Mouse (Mus musculus) ES-Bruce4 (cell line): ENCODE results near the gene Col5a1. TPM values are rescaled to one million over a fixed set of nuclear protein-coding genes. Genes with fewer than 3 reads are reported as not detected.

Source experiments
- H3K27ac ChIP-seq: 2 replicates; pipeline ENCODE4 v1.5.1; 2012; ENCODE audit warnings: low read length, inconsistent platforms; ENCODE audit not compliant: insufficient read depth
- H3K27me3 ChIP-seq: 2 replicates; pipeline ENCODE4 v1.6.1; 2012; ENCODE audit warnings: mild to moderate bottlenecking, low read length, inconsistent platforms; ENCODE audit not compliant: control insufficient read depth, poor library complexity, insufficient read depth, severe bottlenecking
- H3K36me3 ChIP-seq: 2 replicates; pipeline ENCODE4 v1.6.1; 2012; ENCODE audit warnings: inconsistent platforms, mild to moderate bottlenecking, low read length, moderate library complexity; ENCODE audit not compliant: control insufficient read depth, poor library complexity, insufficient read depth, severe bottlenecking
- H3K4me1 ChIP-seq: one replicate; pipeline ENCODE4 v1.8.1; 2011; ENCODE audit warnings: low read length; ENCODE audit not compliant: control insufficient read depth, insufficient read depth
- H3K4me3 ChIP-seq: 2 replicates; pipeline ENCODE4 v1.5.1; 2011; ENCODE audit warnings: low read depth, mild to moderate bottlenecking, low read length
- H3K9ac ChIP-seq: 2 replicates; pipeline ENCODE4 v1.6.1; 2012; ENCODE audit warnings: low read depth, mild to moderate bottlenecking, inconsistent platforms; ENCODE audit not compliant: poor library complexity, severe bottlenecking
- H3K9me3 ChIP-seq: replicated peaks from 2 replicates; pipeline ENCODE4 v1.6.1; 2012; ENCODE audit warnings: mild to moderate bottlenecking, low read length, inconsistent platforms; ENCODE audit not compliant: control insufficient read depth, poor library complexity, insufficient read depth, severe bottlenecking
- CTCF ChIP-seq: IDR thresholded peaks from one replicate; pipeline ENCODE4 v1.8.1; 2011; ENCODE audit warnings: low read depth, low read length
- EP300 ChIP-seq: IDR thresholded peaks from 2 replicates; pipeline ENCODE4 v1.6.1; 2011; ENCODE audit warnings: low read depth, low read length; ENCODE audit not compliant: insufficient read depth
- POLR2A ChIP-seq: IDR thresholded peaks from one replicate; pipeline ENCODE4 v1.8.1; 2011; ENCODE audit warnings: low read length; ENCODE audit not compliant: insufficient read depth
- polyA plus RNA-seq: library from polyadenylated mRNA; stranded (reverse); fragments of >200 nt; gene quantifications from 2 replicates; pipeline ENCODE4 v1.2.4, GENCODE M21; 2011; ENCODE audit warnings: low read depth; ENCODE audit not compliant: missing spikeins, insufficient read depth, insufficient read length

The Col5a1 gene
- polyA plus RNA-seq, 1 experiment, result 19.3 TPM

DNA sequence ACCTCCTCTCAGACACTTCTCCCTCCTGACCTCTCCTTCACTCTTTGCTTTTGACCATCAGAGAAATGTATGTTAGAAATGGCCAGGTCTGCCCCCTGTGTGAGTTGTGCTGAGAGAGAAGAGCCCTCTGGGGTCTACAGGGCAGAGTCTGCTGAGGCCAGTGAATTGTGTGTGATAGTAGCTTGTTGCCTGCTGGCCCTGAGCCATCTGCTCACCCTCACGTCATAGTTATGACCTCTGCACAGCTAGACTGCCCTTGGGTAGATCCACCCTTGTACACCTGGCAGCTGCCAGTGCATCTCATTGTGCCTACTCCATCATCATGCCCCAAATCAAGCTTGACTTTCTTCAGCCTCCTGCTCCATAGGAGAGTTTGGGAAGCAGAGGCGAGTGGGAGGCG, 114.4 kb downstream of the Col5a1 start:
- Histone ChIP-seq H3K9me3 (no peaks in the 10 kb centered on the region), H3K27me3 (no peaks in the 10 kb centered on the region), H3K27ac (no peak overlapping the region), H3K9ac (no peak overlapping the region), H3K4me3 (no peak overlapping the region), H3K36me3 (no peaks in the 10 kb centered on the region), H3K4me1 (no peaks in the 10 kb centered on the region)
- TF ChIP-seq EP300 (no peak), CTCF (no peak), POLR2A (no peak)

DNA sequence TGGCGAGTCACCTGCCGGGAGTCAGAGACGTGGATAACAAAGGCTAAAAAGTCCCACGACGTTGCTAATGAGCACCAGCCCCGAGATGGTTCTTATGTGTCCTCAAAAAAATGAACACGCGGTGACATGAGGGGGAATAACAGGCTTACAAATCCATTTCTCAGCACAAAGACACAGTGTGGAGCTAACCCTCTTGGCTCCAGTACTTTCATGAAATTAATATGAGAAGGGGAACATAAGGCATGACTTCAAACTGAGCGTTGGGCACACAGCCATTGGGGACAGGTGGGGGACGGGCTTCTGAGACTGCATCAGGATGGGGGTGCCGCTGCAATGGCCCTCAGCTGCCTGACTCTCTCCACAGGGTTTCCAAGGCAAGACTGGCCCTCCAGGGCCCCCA, 115.0 kb downstream of the Col5a1 start:
- TF ChIP-seq EP300 (no peak), CTCF (no peak), POLR2A (no peak)
- Histone ChIP-seq H3K4me1 (no peaks in the 10 kb centered on the region), H3K9me3 (no peaks in the 10 kb centered on the region), H3K4me3 (no peak overlapping the region), H3K27ac (no peak overlapping the region), H3K36me3 (no peaks in the 10 kb centered on the region), H3K9ac (no peak overlapping the region), H3K27me3 (no peaks in the 10 kb centered on the region)

DNA sequence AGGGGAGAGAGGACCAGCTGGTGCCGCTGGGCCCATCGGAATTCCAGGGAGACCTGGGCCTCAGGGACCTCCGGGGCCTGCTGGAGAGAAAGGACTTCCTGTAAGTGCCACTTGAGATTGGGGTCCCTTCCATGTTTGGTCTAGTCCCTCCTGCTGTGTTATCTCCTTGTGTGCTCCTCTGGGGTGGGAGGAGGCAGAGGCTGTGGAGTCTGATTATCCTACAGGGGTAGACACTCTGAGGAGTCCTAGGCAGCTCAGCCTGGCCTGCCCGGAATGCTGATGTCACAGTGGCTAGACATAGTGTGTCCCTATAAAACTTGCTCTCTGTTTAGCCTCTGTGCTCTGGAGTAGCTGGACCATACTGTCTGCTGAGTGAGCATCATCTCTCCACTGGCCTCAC, 119.0 kb downstream of the Col5a1 start:
- no peak overlapping the region for H3K27ac ChIP-seq
- H3K4me1 ChIP-seq, result no peaks in the 10 kb centered on the region
- H3K27me3 ChIP-seq, result no peaks in the 10 kb centered on the region
- H3K4me3 ChIP-seq, result no peak overlapping the region
- TF ChIP-seq EP300, result no peak
- H3K36me3 ChIP-seq, result no peaks in the 10 kb centered on the region
- no peak overlapping the region for H3K9ac ChIP-seq
- H3K9me3 ChIP-seq, result no peaks in the 10 kb centered on the region

DNA sequence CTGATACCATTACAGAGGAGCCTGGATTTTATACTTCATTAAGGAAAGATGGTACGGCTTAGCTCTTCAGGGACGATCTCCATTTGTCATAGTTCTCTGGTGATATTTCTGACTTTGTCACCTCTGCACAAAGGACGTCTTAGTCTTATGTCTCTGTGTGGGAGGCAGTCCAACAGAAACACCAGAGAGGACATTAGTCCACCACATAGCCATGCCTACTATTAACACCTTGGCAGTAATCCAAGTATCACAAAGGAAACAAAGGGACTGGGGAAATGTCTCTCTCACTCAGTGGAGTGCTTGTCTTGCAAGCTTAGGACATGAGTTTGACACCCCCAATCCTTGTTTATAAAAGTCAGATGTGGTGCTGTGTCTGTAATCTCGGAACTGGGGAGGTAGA, 122.0 kb downstream of the Col5a1 start:
- Histone ChIP-seq H3K36me3 (no peaks in the 10 kb centered on the region), H3K27ac (no peak overlapping the region)

DNA sequence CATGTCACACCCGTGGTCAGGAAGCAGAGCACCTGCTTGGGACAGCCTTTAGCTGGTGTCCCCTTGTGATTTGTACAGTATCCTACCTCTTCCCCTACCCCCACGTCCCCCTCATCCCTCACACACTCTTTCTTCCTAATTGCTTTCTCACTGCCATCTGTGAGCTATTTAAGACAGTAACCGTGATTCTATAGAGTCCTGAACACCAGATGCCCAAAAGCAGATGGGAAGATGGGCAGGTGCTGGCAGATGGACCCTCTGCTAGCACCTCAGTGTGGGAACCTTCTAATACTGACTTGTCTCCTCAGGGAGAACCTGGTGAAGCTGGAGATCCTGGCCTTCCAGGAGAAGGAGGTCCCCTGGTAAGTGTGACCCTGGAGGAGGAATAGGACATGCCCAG, 126.1 kb downstream of the Col5a1 start:
- Histone ChIP-seq H3K27ac (no peak overlapping the region), H3K36me3 (no peaks in the 10 kb centered on the region), H3K4me3 (no peak overlapping the region), H3K9ac (no peak overlapping the region), H3K9me3 (no peaks in the 10 kb centered on the region), H3K4me1 (no peaks in the 10 kb centered on the region), H3K27me3 (no peaks in the 10 kb centered on the region)
- no peak for TF ChIP-seq EP300

More for the DNA sequence above, 122.0 kb downstream of the Col5a1 start:
- TF ChIP-seq POLR2A, result no peak
- TF ChIP-seq EP300, result no peak
- no peak for TF ChIP-seq CTCF
- Histone ChIP-seq H3K4me1 (no peaks in the 10 kb centered on the region), H3K9ac (no peak overlapping the region), H3K9me3 (no peaks in the 10 kb centered on the region), H3K4me3 (no peak overlapping the region), H3K27me3 (no peaks in the 10 kb centered on the region)

DNA sequence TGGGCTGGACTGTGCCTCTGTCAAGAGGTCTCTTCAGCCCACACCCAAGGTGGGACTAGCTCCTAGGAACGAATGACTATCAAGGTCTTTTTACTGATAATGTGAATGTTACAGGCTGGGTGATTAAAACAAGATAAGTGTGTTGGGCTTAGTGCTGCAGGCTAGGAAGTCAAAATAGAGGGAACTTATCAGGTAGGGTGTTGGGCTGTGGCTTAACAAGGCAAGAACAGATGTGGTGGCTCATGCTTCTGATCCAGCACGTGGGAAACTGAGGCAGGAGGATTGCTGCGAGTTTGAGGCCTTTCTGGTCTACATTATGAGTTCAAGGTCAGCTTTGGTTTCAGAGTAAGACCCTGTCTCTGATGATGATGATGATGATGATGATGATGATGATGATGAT, 128.6 kb downstream of the Col5a1 start:
- no peak for TF ChIP-seq CTCF
- Histone ChIP-seq H3K27ac (no peak overlapping the region), H3K4me3 (no peak overlapping the region), H3K4me1 (no peaks in the 10 kb centered on the region), H3K27me3 (no peaks in the 10 kb centered on the region), H3K36me3 (no peaks in the 10 kb centered on the region), H3K9ac (no peak overlapping the region), H3K9me3 (no peaks in the 10 kb centered on the region)

DNA sequence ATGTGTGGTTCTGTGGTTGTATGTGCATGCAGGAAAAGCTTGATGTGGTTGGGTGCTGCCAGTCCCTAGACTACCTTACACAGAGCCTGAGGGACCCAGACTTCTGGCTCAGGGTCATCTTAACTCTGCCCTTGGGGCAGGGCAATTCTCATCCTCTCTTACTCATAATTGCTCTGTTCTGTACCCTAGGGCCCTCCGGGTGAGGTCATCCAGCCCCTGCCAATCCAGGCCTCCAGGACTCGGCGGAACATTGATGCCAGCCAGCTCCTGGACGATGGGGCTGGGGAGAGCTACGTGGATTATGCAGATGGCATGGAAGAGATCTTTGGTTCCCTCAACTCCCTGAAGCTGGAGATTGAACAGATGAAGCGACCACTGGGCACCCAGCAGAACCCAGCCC, 138.2 kb downstream of the Col5a1 start:
- H3K4me3 ChIP-seq, result no peak overlapping the region
- H3K9me3 ChIP-seq, result no peaks in the 10 kb centered on the region
- no peaks in the 10 kb centered on the region for H3K36me3 ChIP-seq
- no peak overlapping the region for H3K9ac ChIP-seq
- TF ChIP-seq EP300, result no peak
- TF ChIP-seq POLR2A, result no peak
- TF ChIP-seq CTCF, result no peak
- H3K27me3 ChIP-seq, result no peaks in the 10 kb centered on the region
- no peak overlapping the region for H3K27ac ChIP-seq
- H3K4me1 ChIP-seq, result no peaks in the 10 kb centered on the region
